Mouse (Mus musculus) midbrain, embryonic 12.5 days (tissue): ENCODE measurements around the gene Gm17949. TPM values are rescaled to one million over a fixed set of nuclear protein-coding genes. Genes with fewer than 3 reads are reported as not detected.
A peak's percentile ranks its signal among the peaks of the same experiment; 100 is the strongest.

Source experiments
- ATAC-seq: fragments of 200-750 bp; cut with Nextera tagmentation; 2 replicates; pipeline ENCODE4 v1.8.0; 2017; ENCODE audit warnings: low read depth, moderate TSS enrichment, moderate library complexity; ENCODE audit not compliant: low FRiP score
- H3K27ac ChIP-seq: fragments of 300-500 bp; sonication (generic); replicated peaks from 2 replicates; pipeline ENCODE4 v1.5.1; 2016; ENCODE audit warnings: mild to moderate bottlenecking
- H3K27me3 ChIP-seq: fragments of 300-500 bp; sonication (generic); 2 replicates; pipeline ENCODE4 v1.6.1; 2016; ENCODE audit warnings: mild to moderate bottlenecking
- H3K36me3 ChIP-seq: fragments of 300-500 bp; sonication (generic); 2 replicates; pipeline ENCODE4 v1.6.1; 2016
- H3K4me1 ChIP-seq: fragments of 300-500 bp; sonication (generic); 2 replicates; pipeline ENCODE4 v1.6.1; 2016
- H3K4me2 ChIP-seq: fragments of 300-500 bp; sonication (generic); replicated peaks from 2 replicates; pipeline ENCODE4 v1.6.1; 2016; ENCODE audit warnings: mild to moderate bottlenecking, moderate library complexity
- H3K4me3 ChIP-seq: fragments of 300-500 bp; sonication (generic); 2 replicates; pipeline ENCODE4 v1.5.1; 2016; ENCODE audit warnings: mild to moderate bottlenecking
- H3K9ac ChIP-seq: fragments of 300-500 bp; sonication (generic); replicated peaks from 2 replicates; pipeline ENCODE4 v1.6.1; 2016; ENCODE audit warnings: mild to moderate bottlenecking, moderate library complexity
- H3K9me3 ChIP-seq: fragments of 300-500 bp; sonication (generic); 2 replicates; pipeline ENCODE4 v1.6.1; 2016; ENCODE audit warnings: mild to moderate bottlenecking
- WGBS: fragments of 180-500 bp; shearing (Covaris S2); methylation state at CpG from one replicate; pipeline ENCODE4 v1.1.7; 2016; 5-methylcytosine and 5-hydroxymethylcytosine counted together
- polyA plus RNA-seq: library from polyadenylated mRNA; unstranded; fragments of >200 nt; fragmentation: Nextera tagmentation; extraction: Ambion mirVana; gene quantifications from 2 replicates; pipeline ENCODE4 v1.2.1, GENCODE M21; 2016

Gene Gm17949
- polyA plus RNA-seq, 1 experiment from 2014 or later = 0.34 TPM

GRCm38 (mm10) chr17:56996506-56996905 lies 14.8 kb upstream of the Gm17949 start:
- no peak overlapping the region for H3K4me3 ChIP-seq
- peaks cover 9% of the 10 kb centered on the region for H3K4me1 ChIP-seq
- no peaks in the 10 kb centered on the region for H3K9me3 ChIP-seq
- no peaks in the 10 kb centered on the region for H3K27me3 ChIP-seq
- WGBS = 79% methylated on average over 2 of the region's 2 CpGs
- H3K4me2 ChIP-seq = peak overlapping the region; percentile 70
- peaks cover 65% of the 10 kb centered on the region for H3K36me3 ChIP-seq
- no peak overlapping the region for H3K9ac ChIP-seq
- H3K27ac ChIP-seq = no peak overlapping the region
- ATAC-seq = no peak

- H3K27ac ChIP-seq = peak within 1 kb of the TSS; percentile 74
Observed at GRCm38 (mm10) chr17:56997029-56997667, 14.1 kb upstream of the Gm17949 start, which contains the start of gene Alkbh7. Gene Alkbh7, plus strand, starts transcription at chr17:56997339.

GRCm38 (mm10) chr17:56999414-56999813 lies 11.9 kb upstream of the Gm17949 start:
- no peak for ATAC-seq
- 93% methylated on average over 9 of the region's 9 CpGs for WGBS
- Histone ChIP-seq H3K4me3 (no peak overlapping the region), H3K9me3 (no peaks in the 10 kb centered on the region), H3K27ac (no peak overlapping the region), H3K36me3 (peaks cover 65% of the 10 kb centered on the region), H3K4me1 (peaks cover 9% of the 10 kb centered on the region), H3K9ac (0 out of 2 replicates have a peak overlapping the region, but pooled peaks have one; percentile 6), H3K4me2 (no peak overlapping the region), H3K27me3 (no peaks in the 10 kb centered on the region)

More at GRCm38 (mm10) chr17:56997029-56997667, 14.1 kb upstream of the Gm17949 start, which contains the start of gene Alkbh7:
- H3K27me3 ChIP-seq = no peaks in the 10 kb centered on the region
- H3K9me3 ChIP-seq = no peaks in the 10 kb centered on the region
- H3K36me3 ChIP-seq = peaks cover 66% of the 10 kb centered on the region
- peak within 1 kb of the TSS; percentile 70 for H3K9ac ChIP-seq
- peaks cover 9% of the 10 kb centered on the region for H3K4me1 ChIP-seq
- peak within 1 kb of the TSS; percentile 78 for H3K4me3 ChIP-seq
- under 1% methylated on average over 38 of the region's 38 CpGs for WGBS
- H3K4me2 ChIP-seq = peak within 1 kb of the TSS; percentile 70
- peak; percentile 99 for ATAC-seq

- Histone ChIP-seq H3K27me3 (no peaks in the 10 kb centered on the region), H3K4me1 (peaks cover 9% of the 10 kb centered on the region), H3K9me3 (no peaks in the 10 kb centered on the region), H3K4me2 (no peak within 1 kb of the TSS), H3K4me3 (no peak within 1 kb of the TSS), H3K27ac (no peak within 1 kb of the TSS), H3K9ac (0 out of 2 replicates have a peak within 1 kb of the TSS, but pooled peaks have one; percentile 6), H3K36me3 (peaks cover 66% of the 10 kb centered on the region)
- WGBS = 86% methylated on average over 9 of the region's 9 CpGs
- ATAC-seq = no peak
Observed at GRCm38 (mm10) chr17:56999968-57000609, 11.2 kb upstream of the Gm17949 start, which contains the start of gene Pspn. Gene Pspn, minus strand, starts transcription at chr17:57000018.

- Histone ChIP-seq H3K27me3 (no peaks in the 10 kb centered on the region), H3K4me3 (no peak overlapping the region), H3K4me2 (no peak overlapping the region), H3K9me3 (no peaks in the 10 kb centered on the region), H3K27ac (no peak overlapping the region), H3K4me1 (peaks cover 9% of the 10 kb centered on the region), H3K36me3 (peaks cover 67% of the 10 kb centered on the region), H3K9ac (no peak overlapping the region)
- WGBS = 80% methylated on average over 8 of the region's 8 CpGs
- ATAC-seq = no peak
Observed at GRCm38 (mm10) chr17:57001228-57001627, 10.0 kb upstream of the Gm17949 start.

GRCm38 (mm10) chr17:57003994-57004393 lies 7.3 kb upstream of the Gm17949 start:
- Histone ChIP-seq H3K4me3 (no peak overlapping the region), H3K27ac (no peak overlapping the region), H3K4me2 (no peak overlapping the region), H3K36me3 (peaks cover 85% of the 10 kb centered on the region), H3K4me1 (no peaks in the 10 kb centered on the region), H3K9me3 (no peaks in the 10 kb centered on the region), H3K9ac (no peak overlapping the region), H3K27me3 (no peaks in the 10 kb centered on the region)
- WGBS = 90% methylated on average over 7 of the region's 7 CpGs
- ATAC-seq = no peak

- no peak for ATAC-seq
- H3K4me2 ChIP-seq = no peak overlapping the region
- H3K9ac ChIP-seq = no peak overlapping the region
- no peak overlapping the region for H3K27ac ChIP-seq
- H3K9me3 ChIP-seq = no peaks in the 10 kb centered on the region
- peaks cover 13% of the 10 kb centered on the region for H3K4me1 ChIP-seq
- 92% methylated on average over 13 of the region's 13 CpGs for WGBS
- no peak overlapping the region for H3K4me3 ChIP-seq
- no peaks in the 10 kb centered on the region for H3K27me3 ChIP-seq
- H3K36me3 ChIP-seq = peaks cover 67% of the 10 kb centered on the region
Observed at GRCm38 (mm10) chr17:57007137-57007905, 3.9 kb upstream of the Gm17949 start.

GRCm38 (mm10) chr17:57010911-57011235 lies 396 bp upstream of the Gm17949 start:
- under 1% methylated on average over 19 of the region's 19 CpGs for WGBS
- H3K27ac ChIP-seq = peak overlapping the region; percentile 66

GRCm38 (mm10) chr17:57012245-57012795 lies 1.1 kb downstream of the Gm17949 start:
- H3K27ac ChIP-seq = peak overlapping the region; percentile 93
- no peak for ATAC-seq

More at GRCm38 (mm10) chr17:57010911-57011235, 396 bp upstream of the Gm17949 start:
- peak; percentile 59 for ATAC-seq
- H3K9ac ChIP-seq = peak overlapping the region; percentile 82
- H3K36me3 ChIP-seq = peaks cover 32% of the 10 kb centered on the region
- no peaks in the 10 kb centered on the region for H3K9me3 ChIP-seq
- peak overlapping the region; percentile 75 for H3K4me3 ChIP-seq
- peaks cover 17% of the 10 kb centered on the region for H3K4me1 ChIP-seq
- H3K4me2 ChIP-seq = peak overlapping the region; percentile 92
- H3K27me3 ChIP-seq = 0 out of 2 replicates have a peak, but pooled peaks cover 3% of the 10 kb centered on the region

GRCm38 (mm10) chr17:57019693-57020092 lies 8.4 kb downstream of the Gm17949 start:
- H3K4me1 ChIP-seq = no peaks in the 10 kb centered on the region
- no peak overlapping the region for H3K4me3 ChIP-seq
- no peaks in the 10 kb centered on the region for H3K9me3 ChIP-seq
- no peak for ATAC-seq
- H3K27me3 ChIP-seq = no peaks in the 10 kb centered on the region
- 86% methylated on average over 2 of the region's 2 CpGs for WGBS
- H3K9ac ChIP-seq = no peak overlapping the region
- H3K36me3 ChIP-seq = peaks cover 51% of the 10 kb centered on the region
- H3K4me2 ChIP-seq = no peak overlapping the region
- H3K27ac ChIP-seq = no peak overlapping the region

More at GRCm38 (mm10) chr17:57012245-57012795, 1.1 kb downstream of the Gm17949 start:
- H3K4me2 ChIP-seq = peak overlapping the region; percentile 68
- H3K27me3 ChIP-seq = 0 out of 2 replicates have a peak, but pooled peaks cover 3% of the 10 kb centered on the region
- H3K9ac ChIP-seq = peak overlapping the region; percentile 77; the same call in 1 of the 2 replicates
- H3K4me1 ChIP-seq = peaks cover 17% of the 10 kb centered on the region
- WGBS = 73% methylated on average over 13 of the region's 13 CpGs
- H3K4me3 ChIP-seq = peak overlapping the region; percentile 75
- peaks cover 18% of the 10 kb centered on the region for H3K36me3 ChIP-seq
- no peaks in the 10 kb centered on the region for H3K9me3 ChIP-seq

GRCm38 (mm10) chr17:57020960-57021359 lies 9.7 kb downstream of the Gm17949 start:
- no peaks in the 10 kb centered on the region for H3K9me3 ChIP-seq
- H3K9ac ChIP-seq = no peak overlapping the region
- no peak overlapping the region for H3K27ac ChIP-seq
- 93% methylated on average over 5 of the region's 5 CpGs for WGBS
- no peak for ATAC-seq
- peaks cover 64% of the 10 kb centered on the region for H3K36me3 ChIP-seq
- no peak overlapping the region for H3K4me3 ChIP-seq
- H3K4me2 ChIP-seq = no peak overlapping the region
- H3K27me3 ChIP-seq = no peaks in the 10 kb centered on the region
- no peaks in the 10 kb centered on the region for H3K4me1 ChIP-seq
